ENCODE assay signal across 8 mouse cellular contexts in genomic region chrX:94122709-94123058, GRCm38 (mm10). TPM values are rescaled to one million over a fixed set of nuclear protein-coding genes. Genes with fewer than 3 reads are reported as not detected.
DNase-seq lines count a peak whose midpoint lies in the region; ATAC-seq and TF ChIP-seq lines count a peak whose summit lies in the region.

No protein-coding gene starts in this region.

- 20% methylated on average over 32 of the region's 53 CpGs for WGBS in heart, embryonic 13.5 days
- 21% methylated on average over 25 of the region's 53 CpGs for WGBS in embryonic facial prominence, embryonic 15.5 days
- WGBS in limb, embryonic 14.5 days: 31% methylated on average over 20 of the region's 53 CpGs

- TF ChIP-seq POLR2A in limb, embryonic 14.5 days (IDR thresholded peaks at IDR 0.05; ENCODE audit: borderline replicate concordance, extremely low read depth, insufficient read depth, insufficient read length): no peak

- H3K36me3 ChIP-seq in heart, embryonic 13.5 days: no peaks in the 10 kb centered on the region
- H3K36me3 ChIP-seq in embryonic facial prominence, embryonic 15.5 days: no peaks in the 10 kb centered on the region
- H3K36me3 ChIP-seq in limb, embryonic 14.5 days (ENCODE audit: control insufficient read depth, insufficient read depth, low read length): no peaks in the 10 kb centered on the region

- peaks cover 12% of the 10 kb centered on the region for H3K4me1 ChIP-seq in heart, embryonic 13.5 days
- no peaks in the 10 kb centered on the region for H3K4me1 ChIP-seq in embryonic facial prominence, embryonic 15.5 days
- 0 out of 2 replicates have a peak, but pooled peaks cover 5% of the 10 kb centered on the region for H3K4me1 ChIP-seq in limb, embryonic 14.5 days (ENCODE audit: control insufficient read depth, insufficient read depth, low read length)

- intact Hi-C loops in gastrocnemius, postnatal 14 days (cut with DNase I; ENCODE audit: low total_unique reads): no loop called here

- peak overlapping the region; percentile 96 for H3K9ac ChIP-seq in heart, embryonic 13.5 days
- peak overlapping the region; percentile 71 for H3K9ac ChIP-seq in embryonic facial prominence, embryonic 15.5 days
- peak overlapping the region; percentile 98 for H3K9ac ChIP-seq in limb, embryonic 14.5 days (ENCODE audit: low read depth, low read length, severe bottlenecking)

- H3K9me3 ChIP-seq in heart, embryonic 13.5 days: no peaks in the 10 kb centered on the region
- H3K9me3 ChIP-seq in embryonic facial prominence, embryonic 15.5 days (replicated peaks): no peaks in the 10 kb centered on the region
- H3K9me3 ChIP-seq in limb, embryonic 14.5 days (ENCODE audit: control insufficient read depth, low read length): no peaks in the 10 kb centered on the region

- H3K27ac ChIP-seq in heart, embryonic 13.5 days (replicated peaks): peak overlapping the region; percentile 99
- H3K27ac ChIP-seq in embryonic facial prominence, embryonic 15.5 days (replicated peaks): peak overlapping the region; percentile 98
- peak overlapping the region; percentile 100 for H3K27ac ChIP-seq in limb, embryonic 14.5 days (replicated peaks; ENCODE audit: low read depth, low read length)

- H3K27me3 ChIP-seq in heart, embryonic 13.5 days (replicated peaks): peaks cover 71% of the 10 kb centered on the region
- 0 out of 2 replicates have a peak, but pooled peaks cover 5% of the 10 kb centered on the region for H3K27me3 ChIP-seq in embryonic facial prominence, embryonic 15.5 days
- H3K27me3 ChIP-seq in limb, embryonic 14.5 days (ENCODE audit: control insufficient read depth, insufficient read depth, low read length): peaks cover 8% of the 10 kb centered on the region; the same call in 1 of the 2 replicates

- no peak for DNase-seq in heart, postnatal 4 days
- DNase-seq in limb, embryonic 14.5 days (ENCODE audit: low spot score): no peak
- no peak for DNase-seq in gastrocnemius, postnatal 14 days
- no peak for DNase-seq in layer of hippocampus, adult 11-12 months (ENCODE audit: low spot score)

- H3K4me2 ChIP-seq in heart, embryonic 13.5 days: peak overlapping the region; percentile 68
- H3K4me2 ChIP-seq in embryonic facial prominence, embryonic 15.5 days (replicated peaks): 0 out of 2 replicates have a peak overlapping the region, but pooled peaks have one; percentile 41
- peak overlapping the region; percentile 15; the same call in 1 of the 2 replicates for H3K4me2 ChIP-seq in limb, embryonic 14.5 days (replicated peaks; ENCODE audit: low read depth, low read length, severe bottlenecking)

- peak overlapping the region; percentile 66 for H3K4me3 ChIP-seq in heart, embryonic 13.5 days
- H3K4me3 ChIP-seq in embryonic facial prominence, embryonic 15.5 days (replicated peaks): peak overlapping the region; percentile 56
- H3K4me3 ChIP-seq in limb, embryonic 14.5 days (replicated peaks; ENCODE audit: low read length): peak overlapping the region; percentile 58

- no peak for ATAC-seq in heart, embryonic 13.5 days (ENCODE audit: extremely low read depth, insufficient number of reproducible peaks, low FRiP score, low TSS enrichment)
- peak; percentile 26 for ATAC-seq in CD4-positive, CD25-positive, alpha-beta regulatory T cell, adult 4 months
- peak; percentile 77; the same call in 1 of the 2 replicates for ATAC-seq in embryonic facial prominence, embryonic 15.5 days (ENCODE audit: insufficient number of reproducible peaks, low FRiP score, low TSS enrichment, low read depth)
- ATAC-seq in limb, embryonic 14.5 days (ENCODE audit: low FRiP score, low read depth): peak; percentile 54; the same call in 1 of the 2 replicates
- no peak for ATAC-seq in megakaryocyte progenitor cell, adult 5-6 weeks (replicated peaks; ENCODE audit: poor library complexity)

RNA-seq across cellular contexts. Expression of gene Zfx, which starts 0.8 kb away (rescaled TPM):
- 15.8 and 21.1 TPM in 2 replicates for polyA plus RNA-seq in heart, embryonic 13.5 days (2015; fragmentation: Nextera tagmentation; extraction: Ambion mirVana)
- total RNA-seq in heart, postnatal 4 days (2021): 10 to 100 TPM; 31.7 to 32.0 TPM
- 10 to 100 TPM; 28.9 to 32.5 TPM for polyA plus RNA-seq in CD4-positive, CD25-positive, alpha-beta regulatory T cell, adult 4 months (2017; shearing (Covaris generic))
- 28.0 and 33.7 TPM in 2 replicates for polyA plus RNA-seq in embryonic facial prominence, embryonic 15.5 days (2015; fragmentation: Nextera tagmentation; extraction: Ambion mirVana)
- 14.7 and 15.0 TPM in 2 replicates for polyA plus RNA-seq in limb, embryonic 14.5 days (2012; rRNA removed)
- polyA plus RNA-seq in limb, embryonic 14.5 days (2014; fragmentation: Nextera tagmentation; extraction: Ambion mirVana): 29.7 and 34.8 TPM in 2 replicates
- 47.2 and 47.8 TPM in 2 replicates for total RNA-seq in megakaryocyte progenitor cell, adult 5-6 weeks (2015)
- total RNA-seq in megakaryocyte progenitor cell, adult 5-6 weeks (2017): 27.3 and 35.0 TPM in 2 replicates
- 10 to 100 TPM; 19.6 to 21.0 TPM for total RNA-seq in gastrocnemius, postnatal 14 days (2021)

Comparison
In these comparisons a context has a peak if more than half of its experiments do, and no peak if none do; other contexts are left out.
1. ATAC-seq: peak in CD4-positive, CD25-positive, alpha-beta regulatory T cell, adult 4 months (single experiment), embryonic facial prominence, embryonic 15.5 days (single experiment) and limb, embryonic 14.5 days (single experiment); none in heart, embryonic 13.5 days (single experiment) and megakaryocyte progenitor cell, adult 5-6 weeks (single experiment).
2. H3K4me2 ChIP-seq: peak in every context shown above with its lines; median percentile 68 in heart, embryonic 13.5 days; 41 in embryonic facial prominence, embryonic 15.5 days; 15 in limb, embryonic 14.5 days.
3. Peak in every context shown above with its lines, with median percentiles within 50 percentile points of each other: H3K27ac ChIP-seq, H3K4me3 ChIP-seq and H3K9ac ChIP-seq.